Mouse (Mus musculus) CH12.LX (cell line): Measurements from ENCODE around the gene Gm17542. TPM values are rescaled to one million over a fixed set of nuclear protein-coding genes. Genes with fewer than 3 reads are reported as not detected.

Experiments
- polyA plus RNA-seq: library from polyadenylated mRNA; unstranded; fragments of >175 nt; gene quantifications from 2 replicates; pipeline ENCODE4 v1.2.1, GENCODE M21; 2012; ENCODE audit warnings: low read depth; ENCODE audit not compliant: insufficient read length
- total RNA-seq, 2 experiments: library from RNA; depleted of rRNA; stranded (reverse); fragments of 300-350 nt in 1 of 2; fragments of >200 nt in 1 of 2; gene quantifications; 2 replicates each; pipeline ENCODE4 v1.2.3; 2012 to 2014

Gm17542 gene
- total and polyA plus RNA-seq, 3 experiments = not detected

Other genes with a start within 250 kb of the Gm17542 start
- gene Ccdc138, start 220.3 kb downstream of the Gm17542 start, total RNA-seq (2012; rRNA removed) = 1.7 TPM in 2 replicates
- gene Ccdc138, start 220.3 kb downstream of the Gm17542 start, total RNA-seq (2014; rRNA removed) = 3.1 and 3.3 TPM in 2 replicates
- 2.2 and 2.4 TPM in 2 replicates for gene Ccdc138, start 220.3 kb downstream of the Gm17542 start, polyA plus RNA-seq
- not detected in 2 replicates for gene Edar, start 42.6 kb downstream of the Gm17542 start, total RNA-seq (2012; rRNA removed)
- gene Edar, start 42.6 kb downstream of the Gm17542 start, total RNA-seq (2014; rRNA removed) = not detected in 2 replicates
- gene Edar, start 42.6 kb downstream of the Gm17542 start, polyA plus RNA-seq = not detected in 2 replicates
- not detected in 2 replicates for gene Sh3rf3, start 95.1 kb upstream of the Gm17542 start, total RNA-seq (2012; rRNA removed)
- 0.05 and 0.13 TPM in 2 replicates for gene Sh3rf3, start 95.1 kb upstream of the Gm17542 start, total RNA-seq (2014; rRNA removed)
- 0.64 and 0.65 TPM in 2 replicates for gene Sh3rf3, start 95.1 kb upstream of the Gm17542 start, polyA plus RNA-seq